Mouse (Mus musculus) adrenal gland, postnatal 14 days (tissue): ENCODE measurements around the gene Pgm2. TPM values are rescaled to one million over a fixed set of nuclear protein-coding genes. Genes with fewer than 3 reads are reported as not detected.
A peak's percentile ranks its signal among the peaks of the same experiment; 100 is the strongest.

Source experiments
- DNase-seq: peaks from one replicate; pipeline ENCODE4 v3.0.0; 2021; ENCODE audit warnings: mixed read lengths
- long read RNA-seq, 2 experiments: library from polyadenylated mRNA; stranded (forward); transcript quantifications; one replicate each; pipeline ENCODE4 v2.0.0; 2021
- total RNA-seq: library from RNA; stranded (reverse); gene quantifications from 2 replicates; pipeline ENCODE4 v1.2.3, GENCODE M21; 2021

The Pgm2 gene
- 20.6 and 22.8 TPM in 2 replicates for total RNA-seq
- long read RNA-seq, experiment 1, transcript Pgm2-201 (14 exons, 2,369 nt) = major isoform, 38 of 43 reads
- long read RNA-seq, experiment 1, partial matches to known transcripts = 2 of 43 reads
- long read RNA-seq, experiment 1, other reads (novel, unspliced or antisense) = 3 of 43 reads
- long read RNA-seq, experiment 2, transcript Pgm2-201 (14 exons, 2,369 nt) = major isoform, 26 of 31 reads
- long read RNA-seq, experiment 2, partial matches to known transcripts = 2 of 31 reads
- long read RNA-seq, experiment 2, other reads (novel, unspliced or antisense) = 3 of 31 reads

- peak; percentile 95 for DNase-seq
These were observed at the start of gene Pgm2 for GRCm38 (mm10) chr5:64092748-64093292. Pgm2 (plus strand) TSS chr5:64092950.

- no peak for DNase-seq
These were observed 48.9 kb upstream of the Pgm2 start for GRCm38 (mm10) chr5:64043694-64044453.

- DNase-seq = no peak
These were observed 48.0 kb upstream of the Pgm2 start for GRCm38 (mm10) chr5:64044790-64045189.

- peak; percentile 88 for DNase-seq
These were observed 47.2 kb upstream of the Pgm2 start for GRCm38 (mm10) chr5:64045502-64045901.

- DNase-seq = no peak
These were observed 45.8 kb upstream of the Pgm2 start for GRCm38 (mm10) chr5:64046995-64047394.

- no peak for DNase-seq
These were observed 44.8 kb upstream of the Pgm2 start for GRCm38 (mm10) chr5:64047921-64048320.

GRCm38 (mm10) chr5:64048605-64049004 lies 44.1 kb upstream of the Pgm2 start:
- no peak for DNase-seq

GRCm38 (mm10) chr5:64049256-64049655 lies 43.5 kb upstream of the Pgm2 start:
- DNase-seq = no peak

GRCm38 (mm10) chr5:64053010-64053409 lies 39.7 kb upstream of the Pgm2 start:
- no peak for DNase-seq

- DNase-seq = no peak
These were observed 36.5 kb upstream of the Pgm2 start for GRCm38 (mm10) chr5:64056210-64056609.

- no peak for DNase-seq
These were observed 31.9 kb upstream of the Pgm2 start for GRCm38 (mm10) chr5:64060881-64061280.

- no peak for DNase-seq
These were observed 31.1 kb upstream of the Pgm2 start for GRCm38 (mm10) chr5:64061643-64062042.

- DNase-seq = no peak
These were observed 29.7 kb upstream of the Pgm2 start for GRCm38 (mm10) chr5:64062882-64063621.

GRCm38 (mm10) chr5:64063622-64064355 lies 29.0 kb upstream of the Pgm2 start:
- peak; percentile 29 for DNase-seq

GRCm38 (mm10) chr5:64064401-64064800 lies 28.3 kb upstream of the Pgm2 start:
- no peak for DNase-seq

- no peak for DNase-seq
These were observed 27.2 kb upstream of the Pgm2 start for GRCm38 (mm10) chr5:64065497-64066046.

- no peak for DNase-seq
These were observed 26.6 kb upstream of the Pgm2 start for GRCm38 (mm10) chr5:64066159-64066558.

- no peak for DNase-seq
These were observed 25.2 kb upstream of the Pgm2 start for GRCm38 (mm10) chr5:64067576-64067975.

- DNase-seq = peak; percentile 83
These were observed 22.6 kb upstream of the Pgm2 start for GRCm38 (mm10) chr5:64070081-64070673.

GRCm38 (mm10) chr5:64070742-64071476 lies 21.8 kb upstream of the Pgm2 start:
- no peak for DNase-seq
